Mouse (Mus musculus): ENCODE measurements around the gene Nkain1. TPM values are rescaled to one million over a fixed set of nuclear protein-coding genes. Genes with fewer than 3 reads are reported as not detected.

The Nkain1 gene
- polyA plus RNA-seq, 1 experiment from 2014 or later: 1.6 TPM

DNA sequence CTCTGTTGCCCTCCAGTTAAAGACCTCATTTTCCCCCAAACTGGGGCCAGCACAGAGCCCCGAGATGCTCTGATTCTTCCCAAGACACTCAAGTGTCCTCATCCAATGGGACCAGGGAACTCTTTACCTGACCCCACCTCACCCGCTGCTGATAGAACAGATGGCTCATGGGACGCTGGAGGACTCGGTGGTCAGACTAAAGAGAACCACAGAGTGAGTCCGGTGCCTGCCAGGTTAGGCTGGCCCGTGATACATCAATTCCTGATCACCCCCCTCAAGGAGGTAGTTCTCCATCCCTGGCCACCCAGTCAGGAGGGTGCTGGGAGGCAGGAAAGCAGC, 992 bp downstream of the Nkain1 start:
- no peak overlapping the region for H3K27ac ChIP-seq (replicated peaks in 1 of 2; ENCODE audit: control insufficient read depth in 1 of 2, insufficient read depth in 1 of 2, low read depth in 2 of 2, low read length in 2 of 2)
- no peak for ATAC-seq (ENCODE audit: insufficient number of reproducible peaks, insufficient read depth, low FRiP score, low read depth)
- 0 out of 2 replicates have a peak, but pooled peaks cover 7% of the 10 kb centered on the region for H3K27me3 ChIP-seq (ENCODE audit: control insufficient read depth, insufficient read depth, low read length)
- H3K4me3 ChIP-seq (ENCODE audit: control insufficient read depth in 1 of 2, insufficient read depth in 1 of 2, low read depth in 1 of 2, low read length in 2 of 2): peak overlapping the region; percentile 68 to 70
- no peaks in the 10 kb centered on the region; the same call in 1 of the 2 replicates for H3K9me3 ChIP-seq (ENCODE audit: control insufficient read depth, low read length)
- WGBS: 5% methylated on average over 6 of the region's 6 CpGs
- peak overlapping the region; percentile 100 for H3K4me2 ChIP-seq (ENCODE audit: low read length)
- 0 out of 2 replicates have a peak overlapping the region, but pooled peaks have one; percentile 78 for H3K9ac ChIP-seq (ENCODE audit: low read length)
- H3K4me1 ChIP-seq (ENCODE audit: control insufficient read depth in 2 of 2, insufficient read depth in 2 of 2, low read length in 2 of 2): peaks cover 8 to 11% of the 10 kb centered on the region in 2 experiments
- no peaks in the 10 kb centered on the region for H3K36me3 ChIP-seq (ENCODE audit: control insufficient read depth, insufficient read depth, low read length)

DNA sequence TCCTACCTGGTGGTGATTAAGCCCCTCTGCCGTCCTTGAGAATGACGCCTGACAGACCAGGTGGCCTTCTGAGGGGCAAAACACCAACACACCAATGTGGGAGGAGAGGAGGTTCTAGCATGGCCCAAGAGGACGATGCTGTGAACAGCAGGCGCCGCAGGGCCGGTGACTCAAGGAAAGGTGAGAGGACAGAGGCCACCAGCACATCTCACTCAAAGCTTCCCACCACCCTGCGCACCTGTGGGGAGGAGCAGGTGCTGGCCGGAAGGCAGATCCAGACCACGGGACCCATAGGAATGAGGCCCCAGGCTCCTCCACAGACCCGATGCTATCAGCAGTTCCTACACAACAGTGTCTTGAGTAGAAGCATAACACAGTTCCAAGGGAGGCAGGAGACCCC, 1.4 kb downstream of the Nkain1 start:
- Histone ChIP-seq H3K4me2 (ENCODE audit: low read length) (peak overlapping the region; percentile 100; the same call in 1 of the 2 replicates), H3K27ac (replicated peaks in 1 of 2; ENCODE audit: control insufficient read depth in 1 of 2, insufficient read depth in 1 of 2, low read depth in 2 of 2, low read length in 2 of 2) (no peak overlapping the region), H3K9ac (ENCODE audit: low read length) (no peak overlapping the region), H3K36me3 (ENCODE audit: control insufficient read depth, insufficient read depth, low read length) (no peaks in the 10 kb centered on the region), H3K9me3 (ENCODE audit: control insufficient read depth, low read length) (no peaks in the 10 kb centered on the region; the same call in 1 of the 2 replicates), H3K27me3 (ENCODE audit: control insufficient read depth, insufficient read depth, low read length) (0 out of 2 replicates have a peak, but pooled peaks cover 7% of the 10 kb centered on the region), H3K4me1 (ENCODE audit: control insufficient read depth in 2 of 2, insufficient read depth in 2 of 2, low read length in 2 of 2) (peaks cover 8 to 11% of the 10 kb centered on the region in 2 experiments), H3K4me3 (ENCODE audit: control insufficient read depth in 1 of 2, insufficient read depth in 1 of 2, low read depth in 1 of 2, low read length in 2 of 2) (no peak overlapping the region)
- ATAC-seq (ENCODE audit: insufficient number of reproducible peaks, insufficient read depth, low FRiP score, low read depth): no peak
- WGBS: 51% methylated on average over 10 of the region's 10 CpGs

DNA sequence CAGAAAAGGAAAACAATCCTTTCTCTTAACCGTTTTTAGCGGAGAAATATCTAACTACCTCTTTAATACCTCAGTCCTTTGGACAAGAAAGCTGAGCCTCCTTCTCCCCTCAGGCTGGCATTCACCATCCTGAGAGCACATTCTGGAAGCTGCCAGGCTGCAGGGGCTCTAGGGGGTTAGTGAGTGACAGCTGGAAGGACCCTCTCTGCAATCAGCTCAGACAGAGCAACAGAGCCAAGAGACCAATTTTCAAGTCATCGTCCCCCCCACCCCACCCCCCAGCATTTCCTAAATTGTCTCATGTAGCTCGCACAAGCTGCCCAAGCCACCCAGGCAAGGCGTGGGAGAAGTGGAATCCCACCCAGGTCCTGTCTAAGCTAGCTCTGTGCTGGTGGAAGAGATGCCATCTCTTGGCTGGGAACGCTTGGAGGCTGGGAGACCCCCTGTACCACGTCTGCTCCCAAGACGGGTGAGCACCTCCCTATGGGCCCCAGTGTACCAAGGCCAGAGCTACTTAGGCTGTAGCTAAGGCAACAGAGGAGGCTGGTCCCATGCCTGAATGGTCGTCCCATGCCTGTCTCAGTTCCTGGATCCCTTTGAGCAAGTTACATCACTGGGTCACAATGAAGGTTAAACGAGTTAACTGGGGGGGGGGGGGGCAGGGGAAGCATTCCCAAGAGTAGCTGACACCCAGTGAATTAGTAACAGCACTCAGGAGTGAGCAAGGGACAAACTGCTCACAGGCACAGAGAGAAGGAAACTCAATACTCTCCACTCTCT, 2.8 kb downstream of the Nkain1 start:
- H3K4me2 ChIP-seq (ENCODE audit: low read length): no peak overlapping the region
- no peak overlapping the region for H3K27ac ChIP-seq (replicated peaks in 1 of 2; ENCODE audit: control insufficient read depth in 1 of 2, insufficient read depth in 1 of 2, low read depth in 2 of 2, low read length in 2 of 2)
- H3K9ac ChIP-seq (ENCODE audit: low read length): no peak overlapping the region
- ATAC-seq (ENCODE audit: insufficient number of reproducible peaks, insufficient read depth, low FRiP score, low read depth): no peak
- no peaks in the 10 kb centered on the region; the same call in 1 of the 2 replicates for H3K9me3 ChIP-seq (ENCODE audit: control insufficient read depth, low read length)
- H3K4me1 ChIP-seq (ENCODE audit: control insufficient read depth in 2 of 2, insufficient read depth in 2 of 2, low read length in 2 of 2): peaks cover 3 to 8% of the 10 kb centered on the region in 2 experiments; a peak in 2 of 4 replicates
- no peaks in the 10 kb centered on the region for H3K36me3 ChIP-seq (ENCODE audit: control insufficient read depth, insufficient read depth, low read length)
- H3K4me3 ChIP-seq (ENCODE audit: control insufficient read depth in 1 of 2, insufficient read depth in 1 of 2, low read depth in 1 of 2, low read length in 2 of 2): no peak overlapping the region
- 43% methylated on average over 10 of the region's 10 CpGs for WGBS
- H3K27me3 ChIP-seq (ENCODE audit: control insufficient read depth, insufficient read depth, low read length): 0 out of 2 replicates have a peak, but pooled peaks cover 7% of the 10 kb centered on the region

DNA sequence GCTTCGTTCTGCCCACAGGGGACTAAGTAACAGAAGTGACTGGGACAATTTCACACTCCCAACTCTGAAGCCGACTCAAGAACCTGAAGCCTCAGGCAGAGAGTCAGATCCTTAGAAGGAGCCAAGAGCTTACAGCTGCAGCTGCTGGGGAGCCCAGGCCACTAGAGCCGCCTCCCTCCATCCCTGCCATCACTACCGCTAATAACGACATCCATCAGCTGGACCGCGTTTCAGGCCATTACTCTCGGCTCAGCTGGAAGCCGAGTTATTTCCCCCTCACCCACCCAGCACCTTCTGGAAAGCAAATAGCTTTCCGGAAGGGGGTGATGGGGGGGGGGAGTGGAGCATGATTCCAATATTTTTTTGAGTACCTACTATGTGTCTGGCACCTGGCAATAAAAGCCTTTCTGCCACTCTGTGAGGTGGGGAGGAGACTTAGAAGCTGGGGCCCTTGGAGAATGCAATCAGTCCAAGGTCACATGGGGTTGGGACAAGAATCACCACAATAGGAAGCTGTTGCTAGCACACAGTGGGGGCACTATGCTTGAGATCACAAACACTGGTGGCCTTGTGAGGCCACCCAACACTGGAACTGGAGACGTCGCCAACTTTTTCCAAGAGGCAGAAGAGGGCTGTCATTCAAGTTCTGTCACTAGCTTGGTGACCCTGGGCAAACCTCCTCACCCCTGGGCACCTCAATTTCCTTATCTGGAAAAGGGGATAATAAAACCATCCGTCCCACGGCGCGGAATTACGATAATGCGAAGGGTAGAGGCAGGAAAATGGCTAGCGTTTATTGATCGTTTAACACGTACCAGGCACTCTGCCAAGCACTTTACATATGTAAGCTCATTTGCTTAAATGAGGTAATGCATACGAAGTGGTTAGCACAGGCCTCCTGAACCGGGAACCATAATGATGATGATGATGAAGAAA, 5.7 kb downstream of the Nkain1 start:
- H3K27me3 ChIP-seq (ENCODE audit: control insufficient read depth, insufficient read depth, low read length): 0 out of 2 replicates have a peak, but pooled peaks cover 7% of the 10 kb centered on the region
- WGBS: 79% methylated on average over 23 of the region's 23 CpGs
- ATAC-seq (ENCODE audit: insufficient number of reproducible peaks, insufficient read depth, low FRiP score, low read depth): no peak
- H3K9me3 ChIP-seq (ENCODE audit: control insufficient read depth, low read length): no peaks in the 10 kb centered on the region
- H3K9ac ChIP-seq (ENCODE audit: low read length): no peak overlapping the region
- H3K4me3 ChIP-seq (ENCODE audit: control insufficient read depth in 1 of 2, insufficient read depth in 1 of 2, low read depth in 1 of 2, low read length in 2 of 2): no peak overlapping the region
- no peak overlapping the region for H3K27ac ChIP-seq (replicated peaks in 1 of 2; ENCODE audit: control insufficient read depth in 1 of 2, insufficient read depth in 1 of 2, low read depth in 2 of 2, low read length in 2 of 2)
- peaks cover 3 to 7% of the 10 kb centered on the region in 2 experiments; a peak in 2 of 4 replicates for H3K4me1 ChIP-seq (ENCODE audit: control insufficient read depth in 2 of 2, insufficient read depth in 2 of 2, low read length in 2 of 2)
- H3K36me3 ChIP-seq (ENCODE audit: control insufficient read depth, insufficient read depth, low read length): no peaks in the 10 kb centered on the region
- H3K4me2 ChIP-seq (ENCODE audit: low read length): no peak overlapping the region

DNA sequence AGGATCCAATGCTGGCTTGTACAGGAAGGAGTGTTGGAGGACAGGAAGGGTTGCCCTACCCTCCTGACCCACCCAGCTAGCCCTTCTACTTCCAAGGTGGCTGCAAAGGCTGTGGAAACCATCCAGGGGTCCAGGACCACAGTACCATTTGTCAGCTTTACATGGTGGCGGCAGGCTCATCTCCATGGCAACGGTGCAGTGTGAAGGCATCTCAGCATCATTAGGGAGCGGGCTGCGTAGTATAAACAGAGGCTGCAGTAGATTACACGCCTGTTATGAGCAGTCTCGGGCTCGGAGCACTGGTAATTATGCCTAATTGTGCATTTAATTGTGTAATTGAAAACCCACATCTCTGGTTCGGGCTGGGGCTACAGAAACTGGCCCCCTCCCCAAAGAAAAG, 10.2 kb downstream of the Nkain1 start:
- no peaks in the 10 kb centered on the region for H3K36me3 ChIP-seq (ENCODE audit: control insufficient read depth, insufficient read depth, low read length)
- H3K4me1 ChIP-seq (ENCODE audit: control insufficient read depth in 2 of 2, insufficient read depth in 2 of 2, low read length in 2 of 2): no peaks in the 10 kb centered on the region
- H3K27ac ChIP-seq (replicated peaks in 1 of 2; ENCODE audit: control insufficient read depth in 1 of 2, insufficient read depth in 1 of 2, low read depth in 2 of 2, low read length in 2 of 2): no peak overlapping the region
- H3K4me3 ChIP-seq (ENCODE audit: control insufficient read depth in 1 of 2, insufficient read depth in 1 of 2, low read depth in 1 of 2, low read length in 2 of 2): no peak overlapping the region
- no peak overlapping the region for H3K9ac ChIP-seq (ENCODE audit: low read length)
- H3K4me2 ChIP-seq (ENCODE audit: low read length): no peak overlapping the region
- H3K9me3 ChIP-seq (ENCODE audit: control insufficient read depth, low read length): no peaks in the 10 kb centered on the region
- H3K27me3 ChIP-seq (ENCODE audit: control insufficient read depth, insufficient read depth, low read length): no peaks in the 10 kb centered on the region
- WGBS: 82% methylated on average over 8 of the region's 8 CpGs
- ATAC-seq (ENCODE audit: insufficient number of reproducible peaks, insufficient read depth, low FRiP score, low read depth): no peak

DNA sequence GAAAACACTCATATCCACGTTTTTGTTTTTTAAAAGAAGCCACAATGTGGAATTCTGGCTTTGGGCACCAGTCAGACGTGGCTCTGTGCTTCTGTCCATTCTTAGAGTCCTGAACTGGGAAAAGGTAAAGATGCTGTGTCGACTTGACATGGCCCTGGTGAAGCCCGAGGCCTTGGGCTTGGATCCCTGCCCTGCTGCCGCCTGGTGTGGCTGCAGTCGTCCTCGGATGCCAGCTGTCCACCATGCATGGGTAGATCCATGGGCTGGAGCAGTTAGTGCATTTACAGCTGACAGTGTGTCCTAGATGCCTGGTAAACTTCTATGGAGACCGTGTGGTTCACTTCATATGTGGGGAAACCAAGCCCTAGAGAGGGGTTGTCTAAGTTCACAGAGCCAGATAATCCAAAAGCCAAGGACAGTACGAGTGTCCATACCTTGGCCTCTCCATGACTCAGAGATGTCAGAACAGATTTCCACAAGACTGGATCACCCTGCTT, 10.7 kb downstream of the Nkain1 start:
- H3K36me3 ChIP-seq (ENCODE audit: control insufficient read depth, insufficient read depth, low read length): no peaks in the 10 kb centered on the region
- 83% methylated on average over 9 of the region's 9 CpGs for WGBS
- H3K4me3 ChIP-seq (ENCODE audit: control insufficient read depth in 1 of 2, insufficient read depth in 1 of 2, low read depth in 1 of 2, low read length in 2 of 2): no peak overlapping the region
- ATAC-seq (ENCODE audit: insufficient number of reproducible peaks, insufficient read depth, low FRiP score, low read depth): no peak
- no peak overlapping the region for H3K4me2 ChIP-seq (ENCODE audit: low read length)
- H3K27me3 ChIP-seq (ENCODE audit: control insufficient read depth, insufficient read depth, low read length): no peaks in the 10 kb centered on the region
- no peak overlapping the region for H3K27ac ChIP-seq (replicated peaks in 1 of 2; ENCODE audit: control insufficient read depth in 1 of 2, insufficient read depth in 1 of 2, low read depth in 2 of 2, low read length in 2 of 2)
- H3K9me3 ChIP-seq (ENCODE audit: control insufficient read depth, low read length): no peaks in the 10 kb centered on the region
- H3K4me1 ChIP-seq (ENCODE audit: control insufficient read depth in 2 of 2, insufficient read depth in 2 of 2, low read length in 2 of 2): no peaks in the 10 kb centered on the region
- no peak overlapping the region for H3K9ac ChIP-seq (ENCODE audit: low read length)

DNA sequence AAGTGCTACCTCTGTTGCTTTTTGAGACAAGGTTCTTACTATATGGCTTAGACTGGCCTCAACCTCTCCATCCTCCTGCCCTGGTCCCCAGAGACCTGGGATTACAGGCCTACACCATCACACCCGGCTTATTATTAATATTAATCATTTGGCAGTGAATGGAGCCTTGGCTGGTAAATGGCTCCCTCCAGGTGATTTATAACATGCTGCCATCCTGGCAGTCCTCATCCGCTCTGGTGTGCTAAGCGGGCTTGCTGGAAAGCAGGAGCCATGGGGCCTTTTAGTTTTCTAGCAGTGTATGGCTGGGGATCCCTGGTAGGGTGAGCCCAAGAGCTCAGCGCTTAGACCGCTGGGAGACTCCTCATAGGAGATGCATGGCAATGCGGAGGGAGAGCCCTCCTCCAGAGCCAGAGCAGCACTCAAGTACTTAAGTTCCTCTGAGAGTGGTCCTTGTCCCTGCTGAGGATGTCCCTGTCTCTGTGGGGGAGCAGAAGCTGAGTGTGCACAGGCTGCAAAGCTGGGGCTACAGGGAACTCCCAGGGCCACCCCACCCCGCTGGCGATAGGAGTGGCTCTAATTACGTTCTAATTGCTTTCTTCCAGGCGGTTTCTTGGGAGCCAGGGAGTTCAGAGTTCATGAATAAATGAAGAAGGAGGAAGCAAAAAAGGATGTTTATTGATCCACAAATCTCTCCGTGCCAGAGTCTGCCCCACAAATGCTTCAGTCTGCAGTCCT, 13.2 kb downstream of the Nkain1 start:
- no peak overlapping the region for H3K4me3 ChIP-seq (ENCODE audit: control insufficient read depth in 1 of 2, insufficient read depth in 1 of 2, low read depth in 1 of 2, low read length in 2 of 2)
- H3K27me3 ChIP-seq (ENCODE audit: control insufficient read depth, insufficient read depth, low read length): no peaks in the 10 kb centered on the region
- H3K9me3 ChIP-seq (ENCODE audit: control insufficient read depth, low read length): no peaks in the 10 kb centered on the region
- H3K4me1 ChIP-seq (ENCODE audit: control insufficient read depth in 2 of 2, insufficient read depth in 2 of 2, low read length in 2 of 2): peaks cover 3 to 5% of the 10 kb centered on the region in 2 experiments; a peak in 3 of 4 replicates
- H3K36me3 ChIP-seq (ENCODE audit: control insufficient read depth, insufficient read depth, low read length): no peaks in the 10 kb centered on the region
- no peak overlapping the region for H3K27ac ChIP-seq (replicated peaks in 1 of 2; ENCODE audit: control insufficient read depth in 1 of 2, insufficient read depth in 1 of 2, low read depth in 2 of 2, low read length in 2 of 2)
- H3K9ac ChIP-seq (ENCODE audit: low read length): no peak overlapping the region
- no peak; the same call in 1 of the 2 replicates for ATAC-seq (ENCODE audit: insufficient number of reproducible peaks, insufficient read depth, low FRiP score, low read depth)
- WGBS: 67% methylated on average over 11 of the region's 11 CpGs
- H3K4me2 ChIP-seq (ENCODE audit: low read length): no peak overlapping the region
